ENCODE assay signal across 8 mouse cellular contexts in genomic region chr9:30920736-30921135, GRCm38 (mm10). TPM values are rescaled to one million over a fixed set of nuclear protein-coding genes. Genes with fewer than 3 reads are reported as not detected.
DNase-seq lines count a peak whose midpoint lies in the region; ATAC-seq and TF ChIP-seq lines count a peak whose summit lies in the region.

No protein-coding gene starts in this region.

- no peaks in the 10 kb centered on the region for H3K36me3 ChIP-seq in liver, embryonic 12.5 days
- peaks cover 9% of the 10 kb centered on the region; the same call in 1 of the 2 replicates for H3K36me3 ChIP-seq in heart, embryonic 13.5 days
- no peaks in the 10 kb centered on the region for H3K36me3 ChIP-seq in limb, embryonic 11.5 days (ENCODE audit: control insufficient read depth, insufficient read depth, low read length)

- WGBS in liver, embryonic 12.5 days (ENCODE audit: insufficient replicate concordance), result 13% methylated on average over 6 of the region's 6 CpGs
- WGBS in heart, embryonic 13.5 days, result 6% methylated on average over 6 of the region's 6 CpGs
- 15% methylated on average over 6 of the region's 6 CpGs for WGBS in limb, embryonic 11.5 days
- 44% methylated on average over 6 of the region's 6 CpGs for WGBS in olfactory bulb, adult 2 months

- no peak overlapping the region for H3K27ac ChIP-seq in liver, embryonic 12.5 days
- H3K27ac ChIP-seq in heart, embryonic 13.5 days (replicated peaks), result no peak overlapping the region
- no peak overlapping the region for H3K27ac ChIP-seq in limb, embryonic 11.5 days (replicated peaks; ENCODE audit: low read depth, low read length)
- H3K27ac ChIP-seq in olfactory bulb, adult 2 months (ENCODE audit: insufficient read depth, low read depth, low read length), result no peak overlapping the region

- TF ChIP-seq CTCF in olfactory bulb, adult 2 months (IDR thresholded peaks at IDR 0.05; ENCODE audit: insufficient read depth, low read depth, low read length), result no peak

- no peak for TF ChIP-seq POLR2A in olfactory bulb, adult 2 months (IDR thresholded peaks at IDR 0.05; ENCODE audit: insufficient read depth, low read depth, low read length)

- H3K27me3 ChIP-seq in liver, embryonic 12.5 days (replicated peaks), result peaks cover 44% of the 10 kb centered on the region
- H3K27me3 ChIP-seq in heart, embryonic 13.5 days (replicated peaks), result peaks cover 24% of the 10 kb centered on the region
- peaks cover 12% of the 10 kb centered on the region for H3K27me3 ChIP-seq in limb, embryonic 11.5 days (ENCODE audit: control insufficient read depth, insufficient read depth, low read length)

- no peak overlapping the region for H3K4me3 ChIP-seq in liver, embryonic 12.5 days
- peak overlapping the region; percentile 76 for H3K4me3 ChIP-seq in heart, embryonic 13.5 days
- peak overlapping the region; percentile 65 for H3K4me3 ChIP-seq in limb, embryonic 11.5 days (ENCODE audit: low read depth, low read length)
- H3K4me3 ChIP-seq in olfactory bulb, adult 2 months (ENCODE audit: insufficient read depth, low read depth, low read length), result peak overlapping the region; percentile 28; the same call in 1 of the 2 replicates

- no peaks in the 10 kb centered on the region for H3K9me3 ChIP-seq in liver, embryonic 12.5 days (replicated peaks)
- H3K9me3 ChIP-seq in heart, embryonic 13.5 days, result no peaks in the 10 kb centered on the region
- no peaks in the 10 kb centered on the region for H3K9me3 ChIP-seq in limb, embryonic 11.5 days (ENCODE audit: control insufficient read depth, low read length)

- H3K4me1 ChIP-seq in liver, embryonic 12.5 days, result no peaks in the 10 kb centered on the region
- peaks cover 60% of the 10 kb centered on the region for H3K4me1 ChIP-seq in heart, embryonic 13.5 days
- H3K4me1 ChIP-seq in limb, embryonic 11.5 days (ENCODE audit: control insufficient read depth, insufficient read depth, low read length), result peaks cover 9% of the 10 kb centered on the region
- peaks cover 35% of the 10 kb centered on the region for H3K4me1 ChIP-seq in olfactory bulb, adult 2 months (ENCODE audit: control insufficient read depth, insufficient read depth, low read length)

- no peak overlapping the region for H3K9ac ChIP-seq in liver, embryonic 12.5 days
- peak overlapping the region; percentile 84; the same call in 1 of the 2 replicates for H3K9ac ChIP-seq in heart, embryonic 13.5 days
- no peak overlapping the region for H3K9ac ChIP-seq in limb, embryonic 11.5 days (ENCODE audit: low read length)

- DNase-seq in liver, result peak; percentile 26
- DNase-seq in embryo, embryonic 11 days, result peak; percentile 43
- DNase-seq in limb, embryonic 11.5 days (ENCODE audit: low spot score), result peak; percentile 54
- DNase-seq in layer of hippocampus, adult 9-10 months (ENCODE audit: low spot score), result no peak
- no peak for DNase-seq in natural killer cell, adult 2 months (ENCODE audit: low spot score in 2 of 2)

- ATAC-seq in liver, embryonic 12.5 days, result no peak
- ATAC-seq in heart, embryonic 13.5 days (ENCODE audit: extremely low read depth, insufficient number of reproducible peaks, low FRiP score, low TSS enrichment), result no peak
- ATAC-seq in limb, embryonic 11.5 days (ENCODE audit: insufficient number of reproducible peaks, low FRiP score, low TSS enrichment, low read depth), result no peak

- no peak overlapping the region for H3K4me2 ChIP-seq in liver, embryonic 12.5 days
- H3K4me2 ChIP-seq in heart, embryonic 13.5 days, result peak overlapping the region; percentile 94
- peak overlapping the region; percentile 93; the same call in 1 of the 2 replicates for H3K4me2 ChIP-seq in limb, embryonic 11.5 days (ENCODE audit: low read depth, severe bottlenecking)

RNA-seq across cellular contexts. Expression of gene Adamts15, which starts 1.5 kb away (rescaled TPM):
- polyA plus RNA-seq in liver, embryonic 12.5 days (2016; fragmentation: Nextera tagmentation; extraction: Ambion mirVana), result 0.99 and 1.5 TPM in 2 replicates
- 7.9 and 9.0 TPM in 2 replicates for polyA plus RNA-seq in heart, embryonic 13.5 days (2015; fragmentation: Nextera tagmentation; extraction: Ambion mirVana)
- 6.7 and 8.7 TPM in 2 replicates for polyA plus RNA-seq in limb, embryonic 11.5 days (2014; fragmentation: Nextera tagmentation; extraction: Ambion mirVana)
- polyA plus RNA-seq in olfactory bulb, adult 2 months (2012; ENCODE audit: insufficient read depth, insufficient read length, low replicate concordance, missing spikeins), result not detected in 2 replicates

RNA-seq across cellular contexts. Expression of gene Adamts8, which starts 21.6 kb away (rescaled TPM):
- 0.13 and 0.16 TPM in 2 replicates for polyA plus RNA-seq in liver, embryonic 12.5 days (2016; fragmentation: Nextera tagmentation; extraction: Ambion mirVana)
- polyA plus RNA-seq in heart, embryonic 13.5 days (2015; fragmentation: Nextera tagmentation; extraction: Ambion mirVana), result 8.1 and 8.7 TPM in 2 replicates
- 0.43 and 0.52 TPM in 2 replicates for polyA plus RNA-seq in limb, embryonic 11.5 days (2014; fragmentation: Nextera tagmentation; extraction: Ambion mirVana)
- not detected in 2 replicates for polyA plus RNA-seq in olfactory bulb, adult 2 months (2012; ENCODE audit: insufficient read depth, insufficient read length, low replicate concordance, missing spikeins)

Comparison
In these comparisons a context has a peak if more than half of its experiments do, and no peak if none do; other contexts are left out.
1. DNase-seq: peak in liver (single experiment), embryo, embryonic 11 days (single experiment) and limb, embryonic 11.5 days (single experiment); none in layer of hippocampus, adult 9-10 months (single experiment) and natural killer cell, adult 2 months (0 of 2).